Mouse (Mus musculus) erythroblast, embryonic 14.5 days (primary cell): ENCODE measurements around the gene Fam227b. TPM values are rescaled to one million over a fixed set of nuclear protein-coding genes. Genes with fewer than 3 reads are reported as not detected.

Experiments used
- H3K27me3 ChIP-seq: 2 replicates; pipeline ENCODE4 v1.6.1; 2012; ENCODE audit warnings: inconsistent platforms; ENCODE audit not compliant: control insufficient read depth
- H3K36me3 ChIP-seq: 2 replicates; pipeline ENCODE4 v1.6.1; 2012; ENCODE audit warnings: mild to moderate bottlenecking, inconsistent platforms; ENCODE audit not compliant: control insufficient read depth
- H3K4me1 ChIP-seq: 2 replicates; pipeline ENCODE4 v1.6.1; 2012; ENCODE audit warnings: inconsistent platforms; ENCODE audit not compliant: control insufficient read depth
- H3K4me3 ChIP-seq: replicated peaks from 2 replicates; pipeline ENCODE3; 2012; ENCODE audit warnings: moderate library complexity, mild to moderate bottlenecking, inconsistent platforms
- H3K9me3 ChIP-seq: 2 replicates; pipeline ENCODE4 v1.6.1; 2012; ENCODE audit warnings: low read length, inconsistent platforms, mixed read lengths; ENCODE audit not compliant: control insufficient read depth
- GATA1 ChIP-seq: IDR thresholded peaks from 2 replicates; pipeline ENCODE4 v1.6.1; 2012; ENCODE audit warnings: low read length, inconsistent platforms, mixed read lengths
- TAL1 ChIP-seq: IDR thresholded peaks from 3 replicates; pipeline ENCODE4 v1.6.1; 2012; ENCODE audit warnings: low read length, inconsistent platforms, mixed read lengths
- polyA plus RNA-seq: library from polyadenylated mRNA; stranded (reverse); fragments of >175 nt; gene quantifications from 2 replicates; pipeline ENCODE4 v1.2.3, GENCODE M21; 2012

Fam227b gene
- polyA plus RNA-seq, 1 experiment, result not detected

GRCm38 (mm10) chr2:126040651-126041050 is 111.2 kb downstream of the Fam227b start:
- TF ChIP-seq TAL1, result no peak
- TF ChIP-seq GATA1, result no peak

DNA sequence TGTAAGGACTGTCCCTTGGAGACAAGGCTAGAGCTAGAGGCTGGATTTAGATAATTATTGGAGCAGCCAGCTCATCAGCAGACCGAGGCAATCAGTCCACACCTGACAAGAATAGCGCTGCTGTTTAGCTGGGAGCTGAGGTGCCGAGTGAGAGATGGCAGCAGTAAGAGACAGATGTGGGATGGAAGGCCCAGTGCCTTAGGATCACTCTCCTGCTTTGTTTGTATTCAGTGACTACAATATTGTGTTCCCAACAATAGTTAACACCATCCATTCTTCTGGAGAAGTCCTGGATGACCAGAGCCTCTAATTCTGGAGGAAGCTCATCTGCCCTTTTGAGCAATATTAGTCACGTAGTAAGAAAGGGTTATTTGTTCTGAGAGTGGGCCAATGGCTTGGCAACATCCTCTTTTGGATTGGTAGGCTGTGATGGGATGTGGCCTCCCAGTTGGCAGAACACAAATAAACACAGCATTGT is 112.4 kb downstream of the Fam227b start:
- Histone ChIP-seq H3K4me1 (no peaks in the 10 kb centered on the region), H3K36me3 (no peaks in the 10 kb centered on the region), H3K9me3 (no peaks in the 10 kb centered on the region), H3K4me3 (no peak overlapping the region), H3K27me3 (no peaks in the 10 kb centered on the region)
- TF ChIP-seq GATA1, result no peak
- no peak for TF ChIP-seq TAL1

More at GRCm38 (mm10) chr2:126040651-126041050, 111.2 kb downstream of the Fam227b start:
- no peaks in the 10 kb centered on the region for H3K36me3 ChIP-seq
- no peaks in the 10 kb centered on the region for H3K27me3 ChIP-seq
- no peaks in the 10 kb centered on the region for H3K9me3 ChIP-seq
- H3K4me1 ChIP-seq, result no peaks in the 10 kb centered on the region
- no peak overlapping the region for H3K4me3 ChIP-seq

- no peaks in the 10 kb centered on the region for H3K36me3 ChIP-seq
- H3K27me3 ChIP-seq, result no peaks in the 10 kb centered on the region
- H3K4me3 ChIP-seq, result no peak overlapping the region
- TF ChIP-seq TAL1 (no peak), GATA1 (no peak)
- H3K4me1 ChIP-seq, result no peaks in the 10 kb centered on the region
- no peaks in the 10 kb centered on the region for H3K9me3 ChIP-seq
These were observed 113.4 kb downstream of the Fam227b start for GRCm38 (mm10) chr2:126038221-126039000.

GRCm38 (mm10) chr2:126036121-126036520 is 115.7 kb downstream of the Fam227b start:
- no peaks in the 10 kb centered on the region for H3K4me1 ChIP-seq
- H3K36me3 ChIP-seq, result no peaks in the 10 kb centered on the region
- no peak for TF ChIP-seq TAL1
- TF ChIP-seq GATA1, result no peak
- no peaks in the 10 kb centered on the region for H3K9me3 ChIP-seq
- H3K4me3 ChIP-seq, result no peak overlapping the region
- H3K27me3 ChIP-seq, result no peaks in the 10 kb centered on the region

GRCm38 (mm10) chr2:126035013-126035770 is 116.6 kb downstream of the Fam227b start:
- no peaks in the 10 kb centered on the region for H3K36me3 ChIP-seq
- H3K27me3 ChIP-seq, result no peaks in the 10 kb centered on the region
- H3K9me3 ChIP-seq, result no peaks in the 10 kb centered on the region
- H3K4me1 ChIP-seq, result no peaks in the 10 kb centered on the region
- no peak overlapping the region for H3K4me3 ChIP-seq
- TF ChIP-seq TAL1 (no peak), GATA1 (no peak)

- Histone ChIP-seq H3K9me3 (no peaks in the 10 kb centered on the region), H3K4me3 (no peak within 1 kb of the TSS), H3K27me3 (no peaks in the 10 kb centered on the region), H3K36me3 (no peaks in the 10 kb centered on the region), H3K4me1 (no peaks in the 10 kb centered on the region)
- no peak for TF ChIP-seq TAL1
These were observed 117.3 kb downstream of the Fam227b start, which contains the start of gene Fgf7 for GRCm38 (mm10) chr2:126034379-126035005. Fgf7 (plus strand) TSS chr2:126034658.

DNA sequence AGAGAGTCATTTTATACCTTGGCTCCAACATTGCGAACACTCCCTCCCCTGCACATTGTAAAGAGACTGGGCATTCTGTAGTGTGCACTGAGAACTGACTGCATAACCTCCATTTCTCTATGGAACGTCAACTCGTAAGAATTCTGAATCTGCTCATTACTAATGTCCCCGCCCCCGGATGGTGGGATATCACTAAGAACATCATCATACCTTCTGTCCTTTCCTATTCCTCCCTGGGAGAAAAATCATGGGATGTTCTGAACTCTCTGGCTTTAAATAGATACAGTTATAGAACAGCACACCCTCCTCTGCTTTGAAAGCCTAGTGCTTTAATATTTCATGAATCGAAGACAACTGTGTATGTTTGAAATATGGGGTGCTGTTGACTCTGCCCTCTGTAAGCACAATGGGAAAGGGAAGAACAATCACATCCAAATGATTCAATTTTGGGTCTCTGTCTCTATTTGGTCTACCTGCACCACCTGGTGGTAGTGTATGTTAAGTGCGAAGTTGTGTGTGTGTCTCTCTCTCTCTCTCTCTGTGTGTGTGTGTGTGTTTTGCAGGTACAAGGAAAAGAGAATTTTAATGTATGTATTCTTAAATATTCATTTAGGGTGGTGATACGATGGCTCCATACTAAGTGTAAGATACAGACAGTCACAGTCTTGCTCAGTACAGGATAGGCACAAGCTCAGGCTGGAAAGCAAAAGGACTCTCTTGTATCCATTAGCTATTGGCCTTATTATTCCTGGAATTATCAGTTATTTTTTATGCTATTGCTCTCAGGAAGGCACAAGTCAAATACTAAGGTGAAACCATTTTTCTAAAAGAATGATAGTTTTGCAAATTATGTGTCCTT is 118.5 kb downstream of the Fam227b start:
- Histone ChIP-seq H3K4me1 (no peaks in the 10 kb centered on the region), H3K4me3 (no peak overlapping the region), H3K9me3 (no peaks in the 10 kb centered on the region), H3K36me3 (no peaks in the 10 kb centered on the region), H3K27me3 (no peaks in the 10 kb centered on the region)
- no peak for TF ChIP-seq GATA1
- no peak for TF ChIP-seq TAL1

DNA sequence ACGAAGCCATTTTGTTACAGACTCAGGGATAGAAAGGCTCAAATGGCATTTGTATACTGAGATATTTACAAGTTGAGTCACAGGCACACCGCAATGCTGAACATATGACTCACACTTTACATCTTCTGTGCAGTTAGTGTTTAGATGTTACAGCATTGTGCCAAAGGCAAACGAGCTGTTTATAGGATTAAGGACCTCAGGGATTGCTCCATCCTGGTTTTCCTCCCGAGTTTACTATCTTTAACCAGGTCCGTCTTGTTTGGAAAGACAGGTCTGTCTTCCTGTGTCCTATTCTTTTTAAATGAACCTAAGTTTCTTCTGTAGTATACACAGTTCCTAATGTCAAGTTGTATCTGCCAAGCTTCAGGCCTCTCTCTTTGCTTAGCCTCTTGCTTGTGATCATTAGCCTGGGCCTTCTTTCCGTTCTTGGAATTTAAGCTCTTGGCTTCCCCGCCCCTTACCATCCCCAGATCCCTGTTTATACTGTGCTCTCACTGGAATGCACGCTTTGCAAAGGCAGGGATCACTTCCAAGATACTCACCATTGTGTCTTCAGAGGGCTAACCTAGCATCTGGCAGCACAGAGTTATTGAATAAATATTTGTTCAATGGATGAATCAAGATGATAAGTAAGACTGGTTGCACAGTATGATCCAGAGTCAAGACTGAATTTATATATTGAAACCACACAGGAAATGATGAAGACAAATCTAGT is 120.5 kb downstream of the Fam227b start:
- no peak for TF ChIP-seq TAL1
- TF ChIP-seq GATA1, result no peak
- Histone ChIP-seq H3K36me3 (no peaks in the 10 kb centered on the region), H3K4me3 (no peak overlapping the region), H3K4me1 (no peaks in the 10 kb centered on the region), H3K27me3 (no peaks in the 10 kb centered on the region), H3K9me3 (no peaks in the 10 kb centered on the region)
